Mouse (Mus musculus) spleen, adult 2 months (tissue): ENCODE results near the gene Ulk2.

Source experiments
- CTCF ChIP-seq: fragments of 200-500 bp; IDR thresholded peaks from 2 replicates; pipeline ENCODE4 v1.5.1; 2011; ENCODE audit warnings: mild to moderate bottlenecking, inconsistent platforms; ENCODE audit not compliant: insufficient read depth, insufficient read length, insufficient replicate concordance; ENCODE audit errors: extremely low read depth
- POLR2A ChIP-seq: fragments of 200-500 bp; IDR thresholded peaks from 2 replicates; pipeline ENCODE4 v1.6.1; 2011; ENCODE audit warnings: low read depth, low read length, inconsistent platforms

DNA sequence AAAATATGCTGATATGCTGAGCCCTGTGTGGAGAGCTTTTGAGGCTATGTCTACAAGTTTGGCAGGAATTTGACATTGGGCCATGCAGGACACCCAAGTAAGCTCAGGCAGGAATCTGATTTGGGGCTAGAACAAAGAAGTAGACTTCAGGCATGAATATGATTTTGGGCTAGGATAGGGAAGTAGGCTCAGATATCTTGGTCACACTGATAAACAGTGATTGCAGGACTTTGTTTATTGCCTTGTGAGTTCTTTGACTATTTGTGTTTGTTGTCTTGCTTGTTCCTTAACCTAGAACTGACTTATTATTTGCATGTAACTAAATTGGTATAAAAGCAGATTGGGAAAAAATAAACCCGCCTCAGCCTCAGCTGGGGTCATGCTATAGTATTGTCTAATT is 66.3 kb downstream of the Ulk2 start:
- no peak for TF ChIP-seq CTCF
- TF ChIP-seq POLR2A: no peak
